Mouse (Mus musculus) spleen, adult 2 months (tissue): ENCODE data around the gene Rps21.

Source experiments
- CTCF ChIP-seq: fragments of 200-500 bp; IDR thresholded peaks from 2 replicates; pipeline ENCODE4 v1.5.1; 2011; ENCODE audit warnings: mild to moderate bottlenecking, inconsistent platforms; ENCODE audit not compliant: insufficient read depth, insufficient read length, insufficient replicate concordance; ENCODE audit errors: extremely low read depth
- POLR2A ChIP-seq: fragments of 200-500 bp; IDR thresholded peaks from 2 replicates; pipeline ENCODE4 v1.6.1; 2011; ENCODE audit warnings: low read depth, low read length, inconsistent platforms

GRCm38 (mm10) chr2:180290503-180290902 is 33.3 kb downstream of the Rps21 start:
- no peak for TF ChIP-seq CTCF
- TF ChIP-seq POLR2A, result no peak
